Mouse (Mus musculus) kidney, adult 11 months (tissue): ENCODE measurements around the gene Cpsf3.
A peak's percentile ranks its signal among the peaks of the same experiment; 100 is the strongest.

Source experiments
- DNase-seq: peaks from one replicate; pipeline ENCODE4 v3.0.0; 2022

The Cpsf3 gene

DNA sequence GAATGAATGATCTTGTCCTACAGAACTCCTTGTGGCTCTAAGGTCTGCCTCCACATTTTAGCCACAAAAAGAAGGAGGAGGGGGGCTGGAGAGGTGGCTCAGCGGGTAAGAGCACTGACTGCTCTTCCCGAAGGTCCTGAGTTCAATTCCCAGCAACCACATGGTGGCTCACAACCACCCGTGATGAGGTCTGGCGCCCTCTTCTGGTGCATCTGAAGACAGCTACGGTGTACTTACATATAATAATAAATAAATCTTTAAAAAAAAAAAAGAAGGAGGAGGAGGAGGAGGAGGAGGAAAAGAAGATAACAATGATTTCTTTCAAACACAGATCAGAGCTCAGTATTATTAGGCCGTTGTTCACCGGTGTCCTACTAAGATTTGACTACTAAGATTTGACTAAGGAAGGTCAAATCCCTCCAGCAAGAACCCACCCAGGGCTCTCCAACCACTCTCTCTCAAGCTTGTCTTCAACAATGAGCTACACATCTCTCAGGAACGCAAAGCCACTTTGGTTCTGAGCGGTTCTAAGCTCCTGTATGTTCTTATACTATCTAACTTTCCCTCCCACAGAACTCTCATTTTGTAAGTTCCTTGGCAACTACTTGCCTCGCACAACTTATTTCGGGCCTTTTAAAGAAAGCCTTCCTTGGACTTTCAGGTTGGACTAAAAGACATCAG lies at the start of gene Cpsf3:
Gene Cpsf3, plus strand, starts transcription at position 631 of the 681 bp plus-strand sequence.
- no peak for DNase-seq

DNA sequence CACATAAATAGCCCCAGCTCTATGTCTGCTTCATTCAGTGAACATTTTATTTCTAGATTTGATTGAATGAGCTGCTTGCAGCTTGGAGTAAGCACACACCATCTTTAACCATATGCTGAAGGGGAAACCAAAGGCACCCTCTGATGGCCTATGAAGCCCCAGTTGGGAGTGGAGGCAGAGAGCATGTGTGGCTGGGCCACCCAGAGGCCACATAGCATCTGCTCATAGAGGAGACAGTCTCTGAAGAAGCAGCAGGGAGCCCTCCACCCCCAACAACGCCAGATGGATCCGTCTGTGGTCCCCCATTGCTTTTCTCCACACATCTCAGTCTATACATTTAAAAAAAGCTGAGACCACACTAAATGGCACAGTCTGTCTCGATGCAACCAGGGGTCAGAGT lies 43.2 kb upstream of the Cpsf3 start:
- DNase-seq: no peak

DNA sequence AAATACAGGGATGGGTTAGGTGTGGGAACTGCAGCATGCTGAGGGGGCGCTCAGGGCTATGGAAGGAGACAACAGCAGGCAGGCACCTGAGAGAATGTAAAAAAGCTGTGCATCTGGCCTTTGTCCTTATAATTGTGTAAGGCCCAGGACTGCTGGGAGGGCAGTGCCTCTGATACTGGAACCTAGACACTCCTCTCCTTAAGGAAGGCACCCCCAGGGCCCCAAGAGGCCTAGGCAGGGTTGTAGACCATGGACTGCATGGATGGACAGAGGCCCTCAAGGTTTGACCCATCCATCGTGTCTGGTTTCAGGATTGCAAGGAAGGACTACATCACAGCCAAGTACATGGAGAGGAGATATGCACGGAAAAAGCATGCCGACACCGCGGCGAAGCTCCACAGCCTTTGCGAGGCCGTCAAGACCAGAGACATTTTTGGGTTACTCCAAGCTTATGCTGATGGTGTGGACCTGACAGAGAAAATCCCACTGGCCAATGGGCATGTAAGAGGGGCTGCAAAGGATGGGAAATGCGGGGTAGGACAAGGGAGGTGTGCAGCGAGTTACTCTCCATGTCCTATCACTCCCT lies 40.7 kb upstream of the Cpsf3 start:
- DNase-seq: no peak

DNA sequence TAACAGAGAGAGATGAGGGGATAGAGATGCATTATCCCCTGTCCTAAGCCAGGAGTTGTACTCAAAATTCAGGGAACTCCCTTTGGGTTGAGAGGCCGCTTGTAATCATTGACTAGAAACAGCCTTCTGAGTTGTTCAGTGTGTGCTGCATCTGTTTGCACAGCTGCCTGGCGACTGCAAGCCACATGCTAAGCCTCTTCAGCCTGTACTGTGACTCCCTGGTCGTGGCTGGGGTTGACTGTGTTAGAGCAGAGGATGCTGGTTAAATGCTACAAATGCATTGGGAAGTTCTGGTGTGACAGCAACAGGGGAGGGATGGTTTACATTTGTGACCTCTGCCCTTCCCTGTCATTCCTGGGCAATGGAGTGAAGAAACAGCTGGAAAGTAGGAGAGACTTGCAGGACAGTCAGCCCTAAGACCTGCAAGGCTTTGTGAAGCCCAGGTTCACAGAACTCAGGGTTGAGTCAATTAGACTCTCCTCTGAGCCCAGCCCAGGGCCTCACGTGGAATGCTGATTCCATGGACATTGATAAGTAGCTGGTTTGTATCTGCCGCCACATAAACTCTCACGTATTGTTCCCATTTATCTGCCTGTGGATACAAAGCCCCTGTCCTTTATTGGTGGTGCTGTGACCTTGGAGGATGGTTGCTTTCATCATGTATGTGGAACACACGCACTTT lies 37.3 kb upstream of the Cpsf3 start:
- no peak for DNase-seq

DNA sequence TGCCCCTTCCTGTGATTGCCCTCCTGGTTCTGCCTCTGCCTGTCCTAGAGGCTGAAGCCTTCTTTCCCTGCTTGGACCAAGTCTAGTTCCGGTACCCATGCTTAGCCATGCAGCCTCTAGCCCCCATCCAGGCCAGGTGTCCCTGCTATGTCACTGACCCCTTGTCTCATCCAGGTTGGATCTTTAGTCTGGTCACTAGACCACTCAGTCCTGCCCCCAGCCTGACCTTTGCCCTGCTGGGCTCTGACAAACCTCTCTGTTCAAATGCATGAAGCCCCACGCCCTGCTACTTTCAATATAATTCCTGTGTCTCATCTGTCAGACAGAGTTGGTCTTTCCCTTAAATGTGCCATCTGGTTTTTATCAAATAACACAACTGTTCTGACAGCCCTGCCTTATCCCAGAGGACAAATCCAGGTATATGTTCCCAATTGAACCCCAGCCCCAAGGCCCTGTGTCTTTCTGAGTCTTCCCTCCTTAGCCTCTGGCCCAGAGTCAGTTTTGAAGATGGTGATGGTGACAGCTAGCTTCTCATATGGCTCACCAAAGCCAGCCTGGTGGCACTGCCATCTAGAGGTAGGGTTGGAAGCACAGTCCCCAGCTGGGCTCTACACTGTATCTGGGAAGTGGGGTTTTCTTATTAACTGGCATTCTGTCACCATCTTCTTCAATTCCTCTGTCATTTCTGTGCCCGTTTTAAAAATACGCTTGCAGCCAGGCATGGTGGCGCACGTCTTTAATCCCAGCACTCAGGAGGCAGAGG lies 24.5 kb upstream of the Cpsf3 start:
- no peak for DNase-seq

DNA sequence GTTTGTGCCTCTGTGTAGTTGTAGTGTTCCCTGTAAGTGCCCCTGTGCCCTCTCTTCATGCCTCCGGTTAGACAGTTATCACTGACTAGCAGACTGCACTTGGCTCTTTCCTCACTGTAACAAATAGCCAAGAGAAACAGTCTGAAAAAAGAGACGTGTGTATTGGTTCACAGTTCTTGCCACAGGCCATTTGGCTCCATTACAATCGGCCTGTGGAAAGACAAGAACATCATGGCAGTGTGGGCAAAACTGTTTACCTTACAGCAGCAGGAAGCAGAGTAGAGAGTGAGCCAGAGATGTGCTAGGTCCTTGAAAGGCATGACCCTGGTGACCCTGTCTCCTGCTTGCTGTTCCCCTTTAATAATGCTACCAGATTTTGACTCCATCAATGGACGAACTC lies 23.7 kb upstream of the Cpsf3 start:
- no peak for DNase-seq

DNA sequence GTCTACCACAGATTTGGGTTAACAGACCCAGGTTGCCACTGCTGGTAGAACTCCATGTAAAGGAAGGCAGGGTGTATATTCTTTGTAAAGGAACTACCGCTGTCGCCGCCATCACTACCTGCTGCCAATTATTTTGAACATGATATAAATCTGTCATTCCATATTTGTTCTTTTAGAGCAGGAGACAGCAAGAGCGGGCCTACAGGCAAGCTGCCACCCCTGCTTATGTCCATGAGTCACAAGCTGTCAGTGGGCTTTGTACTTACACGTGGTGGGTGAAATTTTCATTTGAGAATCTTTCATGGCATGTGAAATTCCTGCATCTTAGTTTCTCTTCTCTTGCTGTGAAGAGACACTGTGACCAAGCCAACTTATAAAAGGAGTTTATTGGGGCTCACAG lies 21.9 kb upstream of the Cpsf3 start:
- DNase-seq: no peak

DNA sequence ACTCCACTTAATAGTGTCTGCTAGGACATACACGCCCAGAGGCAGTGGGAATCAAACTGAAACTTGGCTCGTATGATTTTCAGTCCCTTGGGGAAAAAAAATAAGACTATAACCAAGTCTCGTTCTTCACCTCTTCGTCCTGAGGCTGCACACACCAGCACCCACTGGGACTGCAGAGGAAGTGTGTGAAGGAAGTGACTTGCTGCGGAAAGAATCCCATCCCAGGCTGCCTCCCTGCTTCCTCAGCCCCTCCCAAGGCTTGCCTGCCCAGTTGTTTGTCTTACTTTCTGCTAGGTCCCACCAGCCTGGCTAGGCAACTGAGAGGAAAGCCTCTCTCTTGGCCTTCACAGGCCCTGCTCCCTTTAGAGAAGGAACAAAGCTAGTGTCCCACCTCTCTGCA lies 20.9 kb upstream of the Cpsf3 start:
- peak; percentile 64 for DNase-seq

DNA sequence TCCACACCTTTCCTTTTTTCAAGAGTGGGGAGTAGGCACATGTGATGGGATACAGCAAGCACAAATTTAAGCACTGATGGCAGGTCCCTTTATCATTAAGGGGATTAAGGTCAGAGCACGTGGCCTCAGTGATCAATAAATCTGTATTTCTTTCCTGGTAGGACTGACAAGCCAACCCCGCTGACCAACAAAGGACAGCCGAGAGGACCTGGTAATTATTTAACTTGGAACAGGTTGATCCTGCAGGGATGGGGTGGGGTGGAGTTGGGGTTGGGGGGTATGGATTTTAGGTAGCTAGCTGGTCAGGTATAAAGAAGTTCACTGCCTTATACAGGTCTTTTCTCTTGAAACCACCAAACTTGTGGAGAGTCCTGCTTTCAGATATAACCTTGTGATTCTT lies 20.2 kb upstream of the Cpsf3 start:
- DNase-seq: no peak

DNA sequence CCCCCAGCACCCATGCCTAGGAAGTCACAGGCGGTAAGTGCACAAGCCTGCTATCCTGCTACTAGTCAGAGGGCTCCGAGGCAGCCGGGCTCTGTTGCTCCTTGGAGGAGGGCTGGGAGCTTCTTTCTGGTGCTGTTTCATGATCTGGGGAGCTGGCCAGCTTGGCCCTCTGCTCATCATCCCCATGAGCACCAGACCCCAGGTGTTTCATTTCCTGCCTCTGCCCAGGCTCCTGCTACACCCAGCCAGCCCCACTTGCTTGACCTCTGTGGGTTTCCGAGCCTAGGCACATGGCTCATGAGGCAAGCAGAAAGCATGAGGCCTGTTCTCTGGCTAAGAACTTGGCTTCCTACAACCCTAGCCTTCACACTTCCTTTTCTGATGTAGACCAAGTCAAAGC lies 19.7 kb upstream of the Cpsf3 start:
- DNase-seq: no peak

DNA sequence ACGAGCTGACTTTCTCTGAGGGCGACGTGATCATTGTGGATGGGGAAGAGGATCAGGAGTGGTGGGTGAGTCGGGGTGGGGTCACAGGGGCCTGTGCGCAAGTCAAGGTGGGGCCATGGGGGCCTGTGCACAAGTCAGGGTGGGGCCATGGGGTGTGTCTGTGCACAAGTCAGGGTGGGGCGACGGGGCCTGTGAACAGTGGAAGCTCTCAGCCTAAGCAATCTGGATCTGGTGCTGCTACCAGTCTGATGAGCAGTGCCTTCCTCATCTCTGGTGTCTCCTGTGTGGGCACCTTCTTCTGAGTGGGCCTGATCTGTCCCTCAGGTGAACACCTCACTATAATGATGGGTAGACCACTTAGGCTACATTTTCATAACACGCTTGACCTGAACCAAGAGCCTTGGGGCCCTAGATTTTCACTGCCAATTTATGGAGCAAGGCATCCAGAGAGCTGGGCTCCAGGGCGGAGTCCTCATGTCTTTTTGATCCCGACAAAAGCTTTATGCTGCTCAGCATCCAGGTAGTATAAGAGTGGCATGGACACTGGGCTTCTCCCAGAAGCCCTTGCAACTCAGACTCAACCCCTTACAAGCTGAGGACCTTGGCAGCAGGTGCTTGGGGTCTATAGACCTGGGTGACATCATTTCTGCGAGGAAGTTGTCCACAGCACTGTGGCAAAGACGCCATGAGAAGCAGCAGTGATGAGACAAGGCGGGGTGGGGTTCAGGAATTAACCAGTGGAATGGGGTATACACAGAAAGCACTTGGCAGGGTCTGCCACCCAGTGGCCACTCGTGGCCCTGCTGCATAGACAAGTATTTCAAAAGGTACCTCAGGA lies 19.0 kb upstream of the Cpsf3 start:
- DNase-seq: peak; percentile 54

DNA sequence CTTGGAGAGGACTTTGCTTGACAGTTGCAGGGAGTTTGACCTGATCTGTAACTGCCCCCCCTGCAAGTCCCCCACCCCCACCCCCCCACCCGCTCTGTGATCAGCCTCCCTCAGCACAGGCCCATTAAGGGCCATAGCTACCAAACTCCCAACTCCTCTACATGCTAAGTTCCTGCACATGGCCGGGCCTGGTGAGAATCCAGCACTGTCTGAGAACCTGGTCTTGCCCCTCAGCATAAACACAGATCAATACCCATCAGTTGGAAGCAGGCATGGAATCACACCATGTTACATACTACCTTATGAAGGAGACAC lies 18.4 kb upstream of the Cpsf3 start:
- DNase-seq: no peak

DNA sequence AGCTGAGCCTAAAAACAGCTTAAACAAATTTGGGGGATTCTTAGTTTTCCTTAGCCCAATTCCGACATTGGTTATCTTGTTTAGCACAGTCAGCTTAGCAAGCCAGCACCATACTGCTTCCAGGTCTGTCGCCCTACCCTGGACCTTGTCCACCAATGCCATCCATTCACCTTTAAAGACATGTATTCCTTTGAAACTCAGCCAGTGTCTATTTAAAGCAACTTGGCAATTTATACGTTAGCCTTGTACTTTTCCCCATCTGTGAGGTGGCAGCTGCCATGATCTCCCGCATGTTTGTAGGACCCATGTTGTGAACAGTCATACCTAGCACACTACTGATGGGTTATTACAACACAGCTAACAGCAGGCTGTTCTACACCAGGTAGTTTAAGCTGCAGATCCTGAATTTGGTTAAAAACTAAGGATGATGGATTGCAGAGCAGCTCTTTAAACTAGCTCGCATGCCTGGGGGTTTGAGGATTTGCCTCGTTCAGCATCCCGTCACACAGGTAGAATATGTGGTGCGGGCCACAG lies 17.0 kb upstream of the Cpsf3 start:
- no peak for DNase-seq

DNA sequence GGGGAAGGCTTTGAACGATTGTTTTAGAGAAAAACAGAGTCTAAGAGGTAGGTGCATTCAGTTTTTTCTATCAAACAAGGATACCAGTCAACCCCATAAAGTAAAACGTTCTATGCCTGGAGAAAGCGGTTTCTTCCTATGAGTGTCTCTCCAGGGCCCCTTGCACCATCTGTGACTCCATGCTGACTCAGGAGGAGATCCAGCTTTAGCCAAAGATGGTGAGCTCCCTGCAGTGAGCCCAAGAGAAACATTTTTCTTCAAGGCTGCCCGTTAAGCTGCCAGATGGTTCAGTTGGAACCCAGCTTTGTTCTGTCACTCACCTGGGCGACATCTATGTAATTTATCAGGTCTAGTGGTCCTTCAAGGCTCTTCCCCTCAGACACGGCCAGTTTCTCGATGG lies 10.7 kb upstream of the Cpsf3 start:
- DNase-seq: no peak

DNA sequence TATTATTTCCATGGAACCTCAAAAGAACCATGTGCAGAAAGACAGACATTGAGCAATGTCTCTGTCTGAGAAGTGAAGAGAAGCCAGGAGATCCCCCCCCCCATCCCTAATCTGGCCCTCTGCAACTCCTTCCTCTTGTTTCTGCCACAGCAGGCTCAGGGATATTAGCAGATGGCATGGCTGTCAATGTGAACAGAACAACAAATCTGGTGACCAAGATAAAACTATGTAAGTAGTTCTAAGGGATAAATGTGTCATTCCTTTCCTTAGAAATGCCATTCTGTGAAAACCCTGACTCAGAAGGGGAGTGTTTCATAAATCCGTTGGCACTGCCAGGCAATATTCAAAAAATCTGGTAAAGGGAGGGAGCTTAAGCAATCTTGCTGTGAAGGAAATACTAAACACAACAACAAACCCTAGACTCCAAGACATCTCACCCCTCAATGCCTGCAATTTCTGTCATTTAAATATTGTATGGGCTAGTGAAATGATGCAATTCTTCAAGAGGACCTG lies 7.8 kb upstream of the Cpsf3 start:
- DNase-seq: no peak

DNA sequence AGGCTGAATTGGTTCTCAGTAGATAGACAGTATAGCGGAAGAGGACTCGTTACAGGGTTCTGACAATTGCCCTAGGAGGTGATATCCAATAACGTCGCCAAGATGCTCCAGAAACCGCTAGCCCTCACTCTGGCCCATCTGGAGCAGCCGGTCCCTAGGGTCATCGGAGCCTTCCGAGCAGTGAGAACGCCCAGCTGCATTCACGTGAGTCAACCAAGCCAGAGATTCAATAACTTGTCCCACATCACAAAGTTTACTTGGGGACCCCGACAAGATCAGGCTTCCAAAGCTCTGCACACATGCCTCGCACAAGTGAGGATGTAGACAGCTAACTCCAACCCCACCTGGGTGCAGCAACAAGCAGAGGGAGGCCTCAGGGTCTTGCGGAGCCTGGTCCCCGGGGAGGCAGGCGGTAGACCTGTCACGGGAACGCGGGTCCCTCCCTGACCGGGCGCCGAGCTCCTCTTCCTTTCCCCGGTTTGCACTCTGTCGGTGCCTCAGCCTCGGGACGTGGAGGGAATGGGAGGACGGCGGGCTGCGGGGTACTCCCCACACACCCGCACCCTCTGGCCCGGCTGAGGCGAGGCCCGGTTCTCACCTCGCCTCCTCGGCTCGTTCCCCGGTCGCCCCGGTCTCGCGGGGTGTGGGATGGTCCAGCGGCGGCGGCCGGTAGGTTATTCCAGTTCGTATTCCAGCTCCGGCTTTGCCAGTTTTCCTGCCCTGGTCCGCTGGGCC lies 484 bp downstream of the Cpsf3 start:
- DNase-seq: no peak

DNA sequence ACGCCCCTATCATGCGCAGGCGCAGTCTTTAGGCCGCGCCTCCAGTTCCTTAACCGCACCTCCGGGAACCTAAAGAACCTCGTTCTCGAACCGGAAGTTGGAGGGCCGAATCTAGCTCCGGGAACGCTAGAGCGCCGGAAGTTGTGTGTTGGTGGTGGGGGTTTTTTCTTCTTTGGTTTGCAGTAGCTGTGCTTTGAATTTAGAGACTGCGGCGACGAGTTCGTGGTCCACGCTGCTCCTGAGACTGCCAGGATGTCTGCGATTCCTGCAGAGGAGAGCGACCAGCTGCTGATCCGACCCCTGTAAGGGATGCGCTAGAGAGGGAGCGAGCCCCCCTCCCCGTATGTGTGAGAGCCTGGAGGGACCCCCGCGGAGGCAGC lies 1.0 kb downstream of the Cpsf3 start, which contains the start of gene Itgb1bp1:
Gene Itgb1bp1, minus strand, starts transcription at position 42 of the 380 bp plus-strand sequence.
- peak; percentile 98 for DNase-seq

DNA sequence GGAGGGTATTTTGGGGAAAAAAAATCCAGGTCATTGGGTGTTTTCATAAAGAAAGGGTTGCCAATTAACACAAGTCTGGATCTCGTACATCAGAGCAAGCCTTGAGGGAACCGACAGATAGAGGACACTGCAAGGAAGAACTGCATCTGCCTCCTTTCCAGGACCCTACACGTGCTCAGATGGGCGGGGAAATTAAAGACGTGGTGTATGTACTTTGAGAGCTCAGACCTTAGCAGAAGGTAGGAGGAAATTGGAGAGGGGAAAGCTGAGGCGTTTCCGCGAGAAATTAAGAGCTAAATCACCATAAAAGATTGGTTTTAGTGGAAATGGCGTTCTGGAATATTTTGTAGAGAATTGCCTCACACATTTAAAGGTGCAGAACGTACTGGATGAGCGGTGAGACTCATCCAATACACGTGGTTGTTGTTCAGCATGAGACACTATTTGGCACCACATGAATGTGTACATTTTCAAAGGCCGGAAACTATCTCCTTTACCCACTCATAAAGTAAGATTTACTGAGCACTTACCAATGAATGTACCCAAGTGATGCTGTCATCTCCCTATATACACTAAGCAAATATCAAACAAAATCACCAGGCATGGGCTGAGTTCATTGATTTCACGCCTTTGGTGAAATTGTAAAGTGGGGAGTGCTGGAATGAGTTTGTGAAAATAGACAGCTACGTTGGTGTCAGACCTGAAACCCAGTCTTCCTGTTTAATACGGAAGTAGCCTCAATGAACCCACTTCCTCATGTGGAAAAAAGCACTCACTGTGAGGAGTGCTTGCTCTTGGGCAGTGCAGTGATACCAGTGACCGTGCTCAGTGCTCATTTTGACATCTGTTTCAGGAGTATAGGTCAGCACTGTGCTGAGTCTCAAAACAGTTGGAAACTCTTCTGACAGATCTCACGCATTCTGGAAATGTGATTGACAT lies 1.8 kb downstream of the Cpsf3 start:
- DNase-seq: peak; percentile 26

DNA sequence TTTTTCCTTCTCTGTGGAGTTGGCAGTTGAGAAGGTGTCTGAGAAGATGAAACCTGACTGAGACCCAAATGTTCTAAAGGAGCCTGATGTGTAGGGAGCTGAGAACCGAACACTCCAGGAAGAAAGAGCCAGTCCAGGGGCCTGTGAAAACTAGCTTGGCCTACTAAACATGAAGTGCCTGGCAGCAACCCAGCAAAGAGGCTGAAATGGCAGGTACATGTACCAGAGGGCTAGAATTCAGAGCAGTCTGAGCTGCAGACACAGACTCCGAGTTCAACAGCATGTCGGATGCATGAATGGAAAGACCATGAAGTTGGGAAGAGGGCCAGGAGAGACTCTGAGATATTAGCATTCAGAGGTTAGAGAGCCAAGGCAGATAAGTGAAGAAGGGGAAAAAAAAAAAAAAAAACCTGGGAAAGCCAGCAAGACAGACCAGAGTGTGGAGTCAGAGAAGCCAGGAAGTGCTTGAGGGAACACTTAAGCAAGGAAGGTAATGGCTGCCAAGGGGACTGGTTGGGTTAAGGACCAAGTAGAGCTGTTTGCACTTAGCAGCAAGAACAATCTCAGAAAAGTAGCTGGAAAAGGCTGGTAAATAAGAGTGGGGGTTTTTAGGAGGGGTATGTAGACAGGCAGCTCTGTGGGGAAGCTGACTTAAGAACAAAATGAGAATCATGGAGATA lies 3.7 kb downstream of the Cpsf3 start:
- DNase-seq: no peak

DNA sequence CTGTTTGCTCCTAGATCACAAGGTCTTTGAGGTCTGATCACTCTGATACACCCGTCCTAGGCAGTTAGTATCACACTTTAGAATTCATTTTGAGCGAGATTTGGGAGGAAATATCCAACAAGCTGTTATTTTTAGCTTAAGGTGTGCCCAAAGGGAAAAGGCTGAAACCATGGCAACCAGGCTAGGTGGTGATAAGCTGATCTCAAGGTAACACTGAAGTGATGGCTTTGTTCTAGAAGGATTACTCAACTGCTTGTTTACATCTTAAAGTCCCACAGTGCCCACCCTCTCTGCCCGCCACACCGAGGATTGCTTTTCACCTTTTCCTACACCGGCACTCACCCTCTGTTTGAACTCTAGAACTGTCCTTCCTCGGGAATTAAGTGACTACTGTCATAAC lies 4.5 kb downstream of the Cpsf3 start:
- DNase-seq: no peak
